Mouse (Mus musculus) monocyte, adult 2 months (primary cell): Measurements from ENCODE around the gene Nmnat2.

Experiments
- DNase-seq, 2 experiments: peaks; one replicate each; pipeline ENCODE4 v3.0.0; 2022; ENCODE audit warnings: low spot score in 2 of 2, low read depth in 1 of 2

The Nmnat2 gene

GRCm38 (mm10) chr1:152983416-152983815 is 28.6 kb downstream of the Nmnat2 start:
- no peak for DNase-seq

DNA sequence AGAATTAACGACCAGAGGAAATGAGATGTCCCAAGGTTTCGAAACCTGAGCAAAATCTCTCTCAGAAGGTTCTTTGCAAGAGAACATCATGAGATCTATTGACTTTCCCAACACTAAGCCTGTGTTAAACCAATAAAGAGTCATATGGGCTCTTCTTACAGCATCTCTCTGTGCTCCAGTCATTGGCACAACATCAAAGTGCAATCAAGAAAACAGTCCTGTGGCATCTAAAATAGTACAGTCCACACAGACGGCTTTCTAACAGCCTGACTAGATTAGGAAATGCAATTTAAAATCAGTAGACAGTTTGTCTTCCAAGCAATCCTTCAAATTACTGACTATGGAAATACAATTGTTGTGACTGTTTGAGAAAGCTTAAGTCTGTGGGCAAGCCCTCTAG is 32.2 kb downstream of the Nmnat2 start:
- DNase-seq, result no peak

DNA sequence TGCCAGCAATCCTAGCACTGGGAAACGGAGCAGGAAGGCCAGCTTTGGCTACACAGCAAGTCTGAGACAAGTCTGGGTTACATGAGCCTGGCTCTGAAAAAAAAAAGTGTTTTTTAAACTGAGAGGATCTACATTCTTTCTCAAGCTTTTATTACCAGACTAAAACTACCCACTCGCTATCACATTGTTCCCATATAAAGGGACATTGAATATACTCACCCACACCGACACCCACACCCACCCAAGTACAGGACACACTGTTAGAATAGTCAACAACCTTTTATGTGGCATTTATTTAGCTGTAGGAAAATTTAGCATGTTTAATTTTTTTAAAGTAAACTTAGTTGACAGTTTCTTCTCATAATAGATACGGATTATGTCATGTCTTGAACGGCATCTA is 35.3 kb downstream of the Nmnat2 start:
- no peak for DNase-seq

DNA sequence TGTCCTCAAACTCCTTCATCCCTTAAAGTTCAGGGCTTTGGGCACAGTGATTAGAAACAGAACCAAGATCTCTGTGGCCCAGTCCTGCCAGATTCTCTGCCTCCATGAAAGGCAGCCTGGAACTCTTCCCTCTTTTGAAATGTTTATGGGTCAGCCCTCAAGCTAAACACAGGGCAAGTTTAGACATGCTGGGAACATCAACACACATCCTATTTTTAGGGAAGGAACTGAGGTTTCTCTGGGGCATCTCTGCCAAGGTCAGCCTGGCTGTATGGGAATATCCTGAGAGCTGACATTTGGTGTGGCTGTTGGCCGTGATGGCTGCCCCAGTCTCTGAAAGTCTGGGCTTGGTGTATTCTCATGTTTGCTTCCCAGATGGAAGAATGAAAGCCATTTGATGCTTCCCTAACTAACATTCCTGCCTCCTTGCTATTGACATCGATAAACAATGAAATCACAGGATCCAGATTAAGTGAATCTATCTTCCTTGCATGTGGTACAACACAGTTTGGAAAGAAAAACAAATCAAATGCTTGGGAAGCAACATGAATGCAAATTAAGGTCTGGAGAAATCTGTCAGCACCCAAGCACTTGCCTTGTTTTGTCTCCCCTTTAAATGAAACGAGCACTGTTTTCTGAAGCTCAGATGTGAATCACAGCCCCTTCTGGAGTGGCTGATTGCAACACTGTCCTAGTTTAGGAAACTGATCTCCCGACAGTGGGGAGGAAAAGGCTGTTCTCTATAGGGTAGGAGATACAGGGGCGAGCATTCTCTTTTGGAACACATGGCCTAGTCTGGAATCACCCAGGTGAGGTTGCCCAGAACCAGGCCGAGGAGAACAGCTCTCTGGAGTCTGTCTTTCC is 37.7 kb downstream of the Nmnat2 start:
- DNase-seq, result no peak

- no peak for DNase-seq
These were observed 39.0 kb downstream of the Nmnat2 start for GRCm38 (mm10) chr1:152993803-152994202.

- no peak for DNase-seq
These were observed 45.2 kb downstream of the Nmnat2 start for GRCm38 (mm10) chr1:152999983-153000382.

GRCm38 (mm10) chr1:153000486-153001228 is 45.9 kb downstream of the Nmnat2 start:
- no peak for DNase-seq

DNA sequence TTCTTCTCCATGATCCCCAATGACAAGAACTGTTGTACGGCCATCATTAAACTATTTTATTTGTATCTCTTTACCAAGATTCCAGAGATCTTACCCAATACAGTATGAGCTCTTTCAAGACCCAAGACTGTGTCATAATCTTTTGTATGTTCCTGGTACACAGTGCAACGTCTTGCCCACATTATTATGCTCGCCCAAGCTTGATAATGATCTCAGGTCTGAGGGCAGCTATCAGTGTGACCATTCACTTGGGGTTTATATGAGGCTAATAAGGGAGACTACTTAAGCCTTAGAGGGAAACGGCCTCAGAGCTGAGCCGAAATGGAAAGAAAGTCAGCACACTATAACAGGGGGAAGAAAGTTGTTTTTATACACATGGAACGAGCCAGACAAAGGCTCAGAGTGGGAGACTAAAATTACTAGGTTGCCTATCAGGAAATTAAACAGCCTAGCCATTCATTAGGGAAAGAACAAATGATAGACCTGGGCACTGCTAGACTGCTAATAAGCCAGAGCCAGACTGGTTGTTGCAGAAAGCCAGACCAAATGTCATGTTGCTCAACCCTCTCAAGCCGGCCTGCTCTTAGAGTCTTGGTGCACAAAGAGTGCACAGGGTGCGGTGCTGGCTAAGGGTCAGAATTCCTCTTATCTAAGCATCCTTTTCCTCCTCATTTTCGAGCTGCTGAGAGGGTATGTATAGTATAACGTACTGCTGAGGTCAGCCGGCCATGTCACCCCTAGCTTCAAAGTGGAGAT is 47.7 kb downstream of the Nmnat2 start:
- no peak for DNase-seq

GRCm38 (mm10) chr1:153004472-153004871 is 49.7 kb downstream of the Nmnat2 start:
- DNase-seq, result no peak

GRCm38 (mm10) chr1:153006054-153006453 is 51.3 kb downstream of the Nmnat2 start:
- DNase-seq, result no peak

DNA sequence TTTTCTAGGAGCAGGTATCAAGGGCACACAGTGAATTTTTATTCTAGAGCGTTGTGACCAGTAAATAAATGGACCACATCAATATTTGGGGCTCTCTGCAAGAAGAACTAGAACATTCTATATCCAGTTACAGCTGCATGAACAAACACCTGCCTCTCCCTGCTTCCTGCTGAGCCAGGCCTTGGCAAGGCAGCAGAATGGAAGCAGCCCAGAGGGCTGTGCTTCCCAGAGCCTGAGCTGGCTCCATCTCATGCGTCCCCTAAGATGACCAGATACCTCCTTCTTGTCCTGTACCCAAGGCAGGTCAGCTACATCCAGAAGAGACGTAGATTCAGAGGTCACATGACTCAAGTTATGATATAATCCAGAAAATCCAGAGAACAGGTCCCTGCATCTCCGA is 52.0 kb downstream of the Nmnat2 start:
- no peak for DNase-seq

- DNase-seq, result no peak
These were observed 52.5 kb downstream of the Nmnat2 start for GRCm38 (mm10) chr1:153007292-153007691.

GRCm38 (mm10) chr1:153007824-153008223 is 53.0 kb downstream of the Nmnat2 start:
- DNase-seq, result no peak

DNA sequence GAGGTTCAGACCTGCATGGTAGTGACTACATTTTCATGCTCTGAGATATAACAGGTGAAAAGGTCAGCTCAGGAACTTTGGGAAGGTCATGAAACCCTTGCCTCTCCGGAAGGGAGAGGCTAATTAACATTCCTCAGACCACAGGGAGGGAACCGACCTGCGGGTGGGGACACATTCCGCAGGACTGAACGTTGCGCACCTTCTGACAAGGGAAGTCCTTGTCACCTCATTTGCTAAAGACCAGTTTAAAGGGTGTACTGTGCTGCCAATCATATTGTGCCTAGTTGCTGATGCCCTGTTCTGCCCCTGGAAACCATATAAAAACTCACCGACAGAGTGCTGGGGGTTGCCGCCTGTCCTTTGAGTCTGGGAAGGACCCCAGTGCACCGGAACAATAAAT is 54.5 kb downstream of the Nmnat2 start:
- no peak for DNase-seq

DNA sequence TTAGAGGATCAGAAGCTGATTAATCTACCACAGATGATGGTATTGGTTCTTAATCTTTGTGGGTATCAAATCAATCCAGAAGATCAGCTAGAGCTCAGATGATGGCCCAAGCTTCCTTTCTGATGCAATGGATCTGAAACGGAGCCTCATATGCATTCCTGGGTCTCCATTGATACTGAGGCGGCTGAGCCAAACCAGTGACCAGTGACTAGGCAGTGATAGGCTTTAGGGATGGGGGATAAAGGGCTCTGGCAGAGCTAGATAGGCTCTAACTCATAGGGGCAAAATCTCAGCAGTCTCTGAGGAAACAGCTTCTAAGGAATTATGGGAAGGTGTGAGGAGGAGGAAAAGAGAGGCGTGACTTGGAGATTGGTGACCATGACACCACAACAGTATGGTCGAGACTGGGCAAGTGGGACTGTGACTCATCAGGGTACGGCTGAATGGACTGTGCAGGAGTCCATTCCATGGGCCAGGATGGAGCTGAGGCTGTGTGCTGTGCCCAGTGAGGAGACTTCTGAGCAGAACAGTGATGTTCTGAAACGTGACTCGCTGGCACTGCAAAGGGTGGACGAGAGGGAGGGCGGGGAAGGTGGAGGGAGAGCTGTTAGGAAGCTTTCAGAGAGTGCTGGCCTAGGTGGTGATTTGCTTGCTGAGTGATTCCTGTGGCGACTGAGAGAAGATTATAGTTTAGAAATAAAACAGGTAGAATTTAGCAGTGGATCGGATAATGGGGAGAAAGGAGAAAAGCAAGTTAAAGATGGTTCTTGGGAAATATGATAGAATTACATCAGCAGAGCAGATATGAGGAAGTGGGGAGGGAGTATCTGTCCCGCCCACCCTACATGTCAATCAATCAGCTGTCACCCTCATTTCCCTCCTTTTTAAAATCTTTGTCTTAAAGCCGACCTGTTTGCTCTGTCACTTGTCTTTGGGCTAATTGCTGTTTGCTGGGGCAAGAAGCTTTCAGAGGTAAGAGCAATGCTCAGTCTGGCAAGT is 55.9 kb downstream of the Nmnat2 start:
- no peak for DNase-seq

DNA sequence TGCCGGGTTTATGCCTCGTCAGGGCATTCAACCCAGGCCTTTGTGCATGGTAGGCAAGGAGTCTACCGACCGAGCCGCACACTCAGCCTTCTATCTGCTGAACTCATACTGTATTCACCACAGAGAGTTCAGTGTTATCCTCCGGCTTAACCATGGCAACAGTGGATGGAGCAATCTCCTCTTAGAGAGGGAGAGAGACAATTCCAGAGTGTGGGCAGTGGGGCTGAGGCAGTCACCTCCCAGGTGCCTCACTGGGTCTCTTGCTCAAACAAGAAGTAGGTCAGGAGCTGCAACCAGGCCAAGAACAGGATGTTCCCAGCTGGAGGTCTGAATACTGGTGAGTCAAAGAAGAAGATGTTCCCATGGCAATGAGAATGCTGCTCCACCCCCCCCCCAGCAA is 56.8 kb downstream of the Nmnat2 start:
- DNase-seq, result no peak

GRCm38 (mm10) chr1:153013541-153014288 is 58.9 kb downstream of the Nmnat2 start:
- DNase-seq, result no peak

DNA sequence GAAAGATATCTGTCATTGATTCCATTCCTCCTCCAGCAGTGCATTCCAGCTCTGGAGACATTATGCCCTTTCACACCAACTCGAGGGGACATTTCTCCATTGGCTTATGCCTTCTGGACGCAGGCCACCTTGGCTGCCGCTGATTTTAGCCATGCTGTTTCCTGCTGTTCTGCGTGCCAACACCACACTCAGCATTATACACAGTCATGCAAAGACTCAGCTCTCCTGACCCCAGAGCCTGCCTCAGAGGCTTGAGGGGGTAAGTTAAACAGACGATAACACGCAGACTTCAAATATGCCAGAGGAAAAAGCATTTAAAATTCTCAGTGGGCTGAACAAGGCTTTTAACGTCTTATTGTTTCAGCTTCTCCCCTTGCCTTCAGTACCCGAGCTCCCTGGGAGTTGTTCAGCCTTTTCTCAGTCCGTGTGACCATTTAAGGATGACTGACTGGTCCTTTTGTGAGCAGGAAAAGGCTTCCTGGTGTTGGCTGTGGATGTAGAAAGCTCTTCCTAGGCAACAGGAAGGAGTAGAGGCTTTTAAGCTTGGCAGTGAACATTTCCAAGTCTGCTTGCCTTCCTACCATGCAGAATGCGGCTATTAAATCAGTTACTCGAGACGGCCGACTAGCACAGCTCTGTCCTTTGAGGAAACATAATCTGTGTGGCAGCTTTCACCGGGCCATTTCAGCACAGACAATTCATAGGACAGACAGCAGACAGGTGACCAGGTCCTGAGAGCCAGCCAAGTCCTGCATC is 59.8 kb downstream of the Nmnat2 start:
- no peak for DNase-seq
